Mouse (Mus musculus) small intestine, adult 2 months (tissue): Measurements from ENCODE around the gene Hapln1.

Source experiments
- CTCF ChIP-seq: fragments of 200-500 bp; IDR thresholded peaks from 2 replicates; pipeline ENCODE4 v1.5.1; 2012; ENCODE audit warnings: low read depth, mild to moderate bottlenecking, control low read depth, inconsistent platforms, low read length, moderate library complexity, mixed read lengths; ENCODE audit not compliant: insufficient replicate concordance, insufficient read length; ENCODE audit errors: extremely low read depth
- POLR2A ChIP-seq: fragments of 200-500 bp; IDR thresholded peaks from 2 replicates; pipeline ENCODE4 v1.6.1; 2012; ENCODE audit warnings: low read depth, mild to moderate bottlenecking, control low read depth, inconsistent platforms, low read length, moderate library complexity

DNA sequence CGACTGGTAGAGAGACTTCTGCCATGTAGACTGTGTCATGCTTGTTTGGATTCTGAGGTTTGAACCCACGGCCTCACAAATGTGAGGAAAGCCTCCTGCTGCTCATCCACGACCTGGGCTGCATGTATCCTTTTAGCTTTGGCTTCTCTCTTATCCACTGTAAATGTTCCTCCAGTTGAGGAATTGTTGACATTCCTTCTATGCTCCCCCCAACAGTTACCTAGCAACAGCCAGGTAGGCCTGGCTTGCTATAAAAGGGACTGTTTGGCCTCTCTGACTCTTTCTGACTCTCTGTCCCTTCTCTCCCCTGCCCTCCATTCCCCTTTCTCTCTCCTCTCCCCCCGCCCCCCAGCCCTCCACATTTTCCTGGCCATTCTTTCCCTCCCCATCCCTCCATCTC lies 9.9 kb downstream of the Hapln1 start:
- TF ChIP-seq POLR2A (no peak), CTCF (no peak)
